Mouse (Mus musculus): ENCODE measurements around the gene Nrf1. TPM values are rescaled to one million over a fixed set of nuclear protein-coding genes. Genes with fewer than 3 reads are reported as not detected.

Nrf1 gene
- 74.1 and 78.9 TPM in 2 replicates for polyA plus RNA-seq (2016; fragmentation: Nextera tagmentation; extraction: Ambion mirVana)

DNA sequence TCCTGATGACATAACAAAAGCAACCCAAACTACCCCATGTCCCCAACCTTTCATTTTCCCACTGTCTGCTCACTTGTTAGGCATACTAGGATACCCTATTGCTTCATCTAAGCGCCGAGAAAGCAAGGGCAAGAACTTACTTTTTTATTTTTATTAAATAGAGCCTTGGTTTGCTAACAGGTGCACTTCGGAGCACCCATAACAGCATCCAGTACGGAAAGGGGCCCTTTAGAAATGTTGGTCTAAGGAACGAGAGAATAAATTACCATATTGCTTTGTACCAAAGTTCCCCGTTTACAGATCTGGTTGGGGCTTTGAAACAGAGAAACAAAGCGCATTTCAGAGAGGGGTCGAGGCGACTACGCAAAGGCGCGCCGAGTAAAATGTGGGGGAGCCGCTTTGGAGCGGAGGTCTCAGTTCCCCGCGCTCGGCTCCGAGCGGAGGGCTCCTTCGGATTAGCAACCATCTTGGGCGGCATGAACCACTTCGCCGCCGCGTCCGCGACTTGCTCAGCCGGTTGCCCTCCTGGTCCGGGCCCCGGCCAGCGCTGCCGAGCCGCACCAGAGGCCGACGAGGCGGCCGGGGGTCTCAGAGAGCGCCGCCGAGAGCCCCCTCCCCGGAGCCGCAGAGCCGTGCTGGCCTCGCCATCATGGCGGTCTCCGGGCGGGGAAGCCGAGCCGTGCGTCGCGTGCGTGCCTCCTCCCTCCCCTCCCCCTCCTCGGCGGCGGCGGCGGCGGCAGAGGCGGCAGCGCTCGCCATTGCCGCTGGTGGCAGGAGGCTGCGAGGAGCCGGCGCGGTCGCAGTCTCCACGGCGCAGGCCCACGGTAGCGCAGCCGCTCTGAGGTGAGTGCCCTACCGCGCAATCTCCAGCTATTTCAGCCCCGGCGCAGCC, at the start of gene Nrf1:
Gene Nrf1 (plus strand): TSS at position 718 of the 892 bp plus-strand sequence.
- ATAC-seq (ENCODE audit: low FRiP score, low read depth), result peak; percentile 97
- Histone ChIP-seq H3K9me3 (no peaks in the 10 kb centered on the region), H3K4me3 (peak within 1 kb of the TSS; percentile 99), H3K36me3 (0 out of 2 replicates have a peak, but pooled peaks cover 3% of the 10 kb centered on the region), H3K4me1 (peaks cover 21% of the 10 kb centered on the region), H3K9ac (replicated peaks) (peak within 1 kb of the TSS; percentile 100), H3K27ac (replicated peaks) (peak within 1 kb of the TSS; percentile 100), H3K27me3 (no peaks in the 10 kb centered on the region), H3K4me2 (replicated peaks) (peak within 1 kb of the TSS; percentile 78)
- under 1% methylated on average over 51 of the region's 78 CpGs for WGBS

DNA sequence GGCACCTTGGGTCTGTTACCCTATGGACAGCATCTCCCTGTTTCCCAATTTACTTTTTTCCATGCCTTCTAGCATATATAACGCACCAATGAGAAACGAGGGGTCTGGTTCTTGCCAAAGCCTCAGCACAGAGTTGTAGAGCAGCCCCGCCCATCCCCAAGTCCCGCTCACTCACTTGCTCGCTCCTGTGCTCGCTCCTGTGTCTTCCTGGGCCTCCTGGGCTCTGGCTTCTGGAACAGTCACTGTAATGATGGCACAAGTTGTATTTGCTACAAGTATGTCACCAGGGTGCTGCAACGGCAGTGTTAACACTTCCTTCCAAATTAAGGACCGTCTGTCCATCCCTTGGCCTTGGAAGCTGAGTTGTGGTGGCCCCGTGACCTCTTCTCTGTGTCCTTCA, 49.6 kb upstream of the Nrf1 start:
- Histone ChIP-seq H3K4me2 (replicated peaks) (no peak overlapping the region), H3K9me3 (no peaks in the 10 kb centered on the region), H3K9ac (replicated peaks) (no peak overlapping the region), H3K36me3 (no peaks in the 10 kb centered on the region), H3K27me3 (no peaks in the 10 kb centered on the region), H3K4me1 (no peaks in the 10 kb centered on the region), H3K27ac (replicated peaks) (no peak overlapping the region), H3K4me3 (no peak overlapping the region)
- WGBS, result 82% methylated on average over 9 of the region's 9 CpGs
- ATAC-seq (ENCODE audit: low FRiP score, low read depth), result no peak

DNA sequence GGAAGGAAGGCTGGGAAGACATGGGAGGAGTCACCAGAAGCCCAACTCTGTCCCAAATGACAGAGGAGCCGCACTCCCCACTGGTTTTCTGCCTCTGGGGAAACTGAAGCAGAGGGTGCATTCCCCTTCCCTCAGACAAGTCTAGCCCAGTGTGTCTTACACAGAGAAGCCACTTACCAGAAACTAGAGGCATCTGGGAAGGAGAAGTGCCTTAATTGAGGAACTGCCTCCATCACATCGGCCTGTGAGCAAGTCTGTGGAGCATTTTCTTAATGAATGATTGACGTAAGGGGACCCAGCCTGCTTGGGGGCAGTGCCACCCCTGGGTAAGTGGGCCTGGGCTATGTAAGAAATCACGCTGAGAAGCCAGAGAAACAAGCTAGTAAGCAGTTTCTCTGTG, 49.0 kb upstream of the Nrf1 start:
- no peaks in the 10 kb centered on the region for H3K27me3 ChIP-seq
- no peak overlapping the region for H3K27ac ChIP-seq (replicated peaks)
- H3K4me1 ChIP-seq, result no peaks in the 10 kb centered on the region
- no peaks in the 10 kb centered on the region for H3K9me3 ChIP-seq
- no peak overlapping the region for H3K4me2 ChIP-seq (replicated peaks)
- H3K9ac ChIP-seq (replicated peaks), result no peak overlapping the region
- no peaks in the 10 kb centered on the region for H3K36me3 ChIP-seq
- H3K4me3 ChIP-seq, result no peak overlapping the region
- 67% methylated on average over 4 of the region's 4 CpGs for WGBS
- no peak for ATAC-seq (ENCODE audit: low FRiP score, low read depth)

DNA sequence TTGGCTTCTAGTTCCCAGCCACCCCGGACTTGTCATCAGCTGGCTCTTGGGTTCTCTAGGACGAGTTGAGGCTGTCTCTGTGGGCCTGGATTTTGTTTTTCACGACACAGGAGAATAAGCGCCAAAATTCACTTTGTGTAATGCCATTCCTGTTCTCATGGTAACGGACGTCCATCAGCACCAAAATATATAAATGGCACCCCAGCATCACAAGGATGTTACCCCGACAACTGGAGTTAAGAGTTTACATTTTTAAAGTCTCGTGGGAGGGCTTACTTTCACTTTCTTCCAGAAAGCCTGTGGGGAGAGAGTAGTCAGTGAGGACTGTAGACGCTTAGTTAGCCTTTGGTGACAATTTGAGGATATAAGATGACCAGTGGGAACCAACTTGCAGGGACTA, 45.2 kb upstream of the Nrf1 start:
- ATAC-seq (ENCODE audit: low FRiP score, low read depth), result no peak
- no peak overlapping the region for H3K9ac ChIP-seq (replicated peaks)
- H3K36me3 ChIP-seq, result no peaks in the 10 kb centered on the region
- no peaks in the 10 kb centered on the region for H3K4me1 ChIP-seq
- WGBS, result 73% methylated on average over 9 of the region's 9 CpGs
- H3K27ac ChIP-seq (replicated peaks), result no peak overlapping the region
- no peaks in the 10 kb centered on the region for H3K27me3 ChIP-seq
- H3K4me3 ChIP-seq, result no peak overlapping the region
- no peak overlapping the region for H3K4me2 ChIP-seq (replicated peaks)
- H3K9me3 ChIP-seq, result no peaks in the 10 kb centered on the region

DNA sequence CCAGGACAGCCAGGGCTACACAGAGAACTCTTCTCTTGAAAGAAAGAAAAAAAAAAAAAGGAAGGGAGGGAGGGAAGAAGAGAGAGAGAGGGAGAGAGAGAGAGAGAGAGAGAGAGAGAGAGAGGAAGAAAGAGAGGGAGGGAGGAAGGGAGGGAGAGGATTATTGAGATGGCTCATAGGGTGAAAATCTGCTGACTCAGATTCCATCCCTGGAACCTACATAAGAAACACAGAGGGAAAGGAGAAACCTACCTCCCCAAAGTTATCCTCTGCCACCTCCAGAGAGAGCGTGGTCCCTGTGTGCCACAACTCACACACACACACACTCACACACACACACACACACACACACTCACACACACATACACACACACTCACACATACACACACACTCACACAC, 41.9 kb upstream of the Nrf1 start:
- Histone ChIP-seq H3K27ac (replicated peaks) (no peak overlapping the region), H3K4me2 (replicated peaks) (no peak overlapping the region), H3K27me3 (no peaks in the 10 kb centered on the region), H3K36me3 (no peaks in the 10 kb centered on the region), H3K4me1 (no peaks in the 10 kb centered on the region), H3K9me3 (no peaks in the 10 kb centered on the region), H3K4me3 (no peak overlapping the region), H3K9ac (replicated peaks) (no peak overlapping the region)
- ATAC-seq (ENCODE audit: low FRiP score, low read depth), result no peak
- 100% methylated on average over 1 of the region's 1 CpGs for WGBS

DNA sequence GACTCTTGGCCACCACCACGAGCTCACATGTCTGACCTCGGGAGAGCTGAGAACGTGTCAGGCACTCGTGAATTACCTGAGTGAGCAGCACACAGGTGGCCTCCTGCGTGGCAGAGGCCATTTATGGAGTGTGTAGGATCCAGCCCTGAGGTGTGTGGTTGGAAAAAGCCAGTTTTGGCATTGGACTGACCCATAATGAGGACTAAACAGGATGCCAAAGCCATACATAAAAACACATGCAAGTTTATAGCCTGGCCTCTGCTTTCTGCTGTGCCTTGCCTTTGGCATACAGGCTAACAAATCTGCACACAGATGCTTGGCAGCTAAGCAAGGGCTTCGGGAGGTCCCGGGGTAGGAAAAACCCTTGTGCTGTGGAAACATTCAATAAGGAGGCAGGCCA, 38.6 kb upstream of the Nrf1 start:
- Histone ChIP-seq H3K9me3 (no peaks in the 10 kb centered on the region), H3K4me3 (no peak overlapping the region), H3K27ac (replicated peaks) (no peak overlapping the region), H3K4me2 (replicated peaks) (no peak overlapping the region), H3K4me1 (no peaks in the 10 kb centered on the region), H3K9ac (replicated peaks) (no peak overlapping the region), H3K36me3 (no peaks in the 10 kb centered on the region), H3K27me3 (no peaks in the 10 kb centered on the region)
- 87% methylated on average over 7 of the region's 7 CpGs for WGBS
- no peak for ATAC-seq (ENCODE audit: low FRiP score, low read depth)

- Histone ChIP-seq H3K4me1 (no peaks in the 10 kb centered on the region), H3K9me3 (no peaks in the 10 kb centered on the region), H3K9ac (replicated peaks) (no peak overlapping the region), H3K27me3 (no peaks in the 10 kb centered on the region), H3K4me3 (no peak overlapping the region), H3K4me2 (replicated peaks) (no peak overlapping the region), H3K36me3 (no peaks in the 10 kb centered on the region), H3K27ac (replicated peaks) (no peak overlapping the region)
- WGBS, result 58% methylated on average over 2 of the region's 2 CpGs
- no peak for ATAC-seq (ENCODE audit: low FRiP score, low read depth)
These were observed 34.3 kb upstream of the Nrf1 start for GRCm38 (mm10) chr6:30013520-30013919.

GRCm38 (mm10) chr6:30014187-30014864, 33.5 kb upstream of the Nrf1 start:
- H3K9me3 ChIP-seq, result no peaks in the 10 kb centered on the region
- no peak for ATAC-seq (ENCODE audit: low FRiP score, low read depth)
- H3K9ac ChIP-seq (replicated peaks), result no peak overlapping the region
- WGBS, result 88% methylated on average over 5 of the region's 5 CpGs
- H3K27ac ChIP-seq (replicated peaks), result no peak overlapping the region
- H3K4me3 ChIP-seq, result no peak overlapping the region
- no peak overlapping the region for H3K4me2 ChIP-seq (replicated peaks)
- H3K36me3 ChIP-seq, result no peaks in the 10 kb centered on the region
- H3K27me3 ChIP-seq, result no peaks in the 10 kb centered on the region
- H3K4me1 ChIP-seq, result no peaks in the 10 kb centered on the region

GRCm38 (mm10) chr6:30021241-30021640, 26.5 kb upstream of the Nrf1 start:
- Histone ChIP-seq H3K27me3 (no peaks in the 10 kb centered on the region), H3K9ac (replicated peaks) (no peak overlapping the region), H3K36me3 (no peaks in the 10 kb centered on the region), H3K4me2 (replicated peaks) (no peak overlapping the region), H3K9me3 (no peaks in the 10 kb centered on the region), H3K4me3 (no peak overlapping the region), H3K4me1 (no peaks in the 10 kb centered on the region), H3K27ac (replicated peaks) (no peak overlapping the region)
- WGBS, result 93% methylated on average over 1 of the region's 1 CpGs
- ATAC-seq (ENCODE audit: low FRiP score, low read depth), result no peak

GRCm38 (mm10) chr6:30021656-30022055, 26.1 kb upstream of the Nrf1 start:
- Histone ChIP-seq H3K27ac (replicated peaks) (no peak overlapping the region), H3K9ac (replicated peaks) (no peak overlapping the region), H3K4me1 (no peaks in the 10 kb centered on the region; the same call in 1 of the 2 replicates), H3K9me3 (no peaks in the 10 kb centered on the region), H3K27me3 (no peaks in the 10 kb centered on the region), H3K4me2 (replicated peaks) (no peak overlapping the region), H3K4me3 (no peak overlapping the region), H3K36me3 (no peaks in the 10 kb centered on the region)
- ATAC-seq (ENCODE audit: low FRiP score, low read depth), result no peak
- WGBS, result 42% methylated on average over 5 of the region's 5 CpGs

GRCm38 (mm10) chr6:30026799-30027198, 21.0 kb upstream of the Nrf1 start:
- Histone ChIP-seq H3K9me3 (no peaks in the 10 kb centered on the region), H3K27me3 (no peaks in the 10 kb centered on the region), H3K4me2 (replicated peaks) (no peak overlapping the region), H3K36me3 (no peaks in the 10 kb centered on the region), H3K4me3 (no peak overlapping the region), H3K9ac (replicated peaks) (no peak overlapping the region), H3K4me1 (no peaks in the 10 kb centered on the region; the same call in 1 of the 2 replicates), H3K27ac (replicated peaks) (no peak overlapping the region)
- whole genome bisulfite sequencing, result 58% methylated on average over 10 of the region's 10 CpGs
- no peak for ATAC-seq (ENCODE audit: low FRiP score, low read depth)

DNA sequence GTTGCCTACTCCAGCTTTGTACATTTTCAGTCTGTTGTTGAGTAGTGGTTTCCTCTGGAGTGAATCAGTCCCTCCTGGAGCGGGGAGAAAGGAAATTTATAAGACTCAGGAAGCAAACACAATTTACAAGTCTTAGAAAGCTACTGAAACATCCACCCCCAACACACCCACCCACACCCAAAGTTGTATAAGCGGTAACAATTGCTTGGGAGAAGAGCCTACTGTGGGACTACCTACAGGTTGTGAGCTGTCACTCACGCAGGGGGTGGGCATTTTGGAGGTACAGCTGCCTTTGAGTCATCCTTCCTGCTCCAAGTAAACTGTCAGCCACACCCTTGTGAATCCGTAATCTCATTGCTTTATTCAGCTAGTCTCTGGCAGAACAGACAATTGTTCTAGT, 19.4 kb upstream of the Nrf1 start:
- Histone ChIP-seq H3K4me1 (no peaks in the 10 kb centered on the region; the same call in 1 of the 2 replicates), H3K4me3 (no peak overlapping the region), H3K9ac (replicated peaks) (no peak overlapping the region), H3K27me3 (no peaks in the 10 kb centered on the region), H3K36me3 (no peaks in the 10 kb centered on the region), H3K27ac (replicated peaks) (no peak overlapping the region), H3K4me2 (replicated peaks) (no peak overlapping the region), H3K9me3 (no peaks in the 10 kb centered on the region)
- ATAC-seq (ENCODE audit: low FRiP score, low read depth), result no peak
- WGBS, result 86% methylated on average over 4 of the region's 4 CpGs

All from midbrain, embryonic 12.5 days (tissue).